Mouse (Mus musculus) G1E (cell line): ENCODE results near the gene Sv2c. TPM values are rescaled to one million over a fixed set of nuclear protein-coding genes. Genes with fewer than 3 reads are reported as not detected.

Experiments
- ATAC-seq: 2 replicates; pipeline ENCODE4 v1.8.0; 2016; ENCODE audit warnings: mild to moderate bottlenecking; ENCODE audit not compliant: insufficient number of reproducible peaks, poor library complexity, low FRiP score, severe bottlenecking; ENCODE audit errors: extremely low read depth
- DNase-seq: peaks from one replicate; pipeline ENCODE4 v3.0.0; 2012; ENCODE audit warnings: low spot score
- H3K27me3 ChIP-seq: 2 replicates; pipeline ENCODE4 v1.6.1; 2012; ENCODE audit warnings: mild to moderate bottlenecking, low read length, inconsistent platforms; ENCODE audit not compliant: insufficient read depth
- H3K36me3 ChIP-seq: replicated peaks from 2 replicates; pipeline ENCODE3; 2012; ENCODE audit warnings: mild to moderate bottlenecking, inconsistent platforms
- H3K4me1 ChIP-seq: 2 replicates; pipeline ENCODE4 v1.6.1; 2012; ENCODE audit warnings: low read depth, low read length, inconsistent platforms, mixed read lengths; ENCODE audit not compliant: insufficient read depth
- H3K4me3 ChIP-seq: 2 replicates; pipeline ENCODE4 v1.5.1; 2012; ENCODE audit warnings: low read depth, mild to moderate bottlenecking, inconsistent platforms, low read length, moderate library complexity, mixed read lengths
- H3K9me3 ChIP-seq: replicated peaks from 2 replicates; pipeline ENCODE4 v1.6.1; 2012; ENCODE audit warnings: inconsistent platforms
- CTCF ChIP-seq: IDR thresholded peaks from 2 replicates; pipeline ENCODE4 v1.5.1; 2012; ENCODE audit warnings: low read depth, low read length, inconsistent platforms, mixed read lengths
- GATA1 ChIP-seq: IDR thresholded peaks from 2 replicates; pipeline ENCODE4 v1.6.1; 2012; ENCODE audit warnings: borderline replicate concordance, low read length, inconsistent platforms, mixed read lengths
- GATA2 ChIP-seq: IDR thresholded peaks from 2 replicates; pipeline ENCODE4 v1.6.1; 2012; ENCODE audit warnings: low read depth, low read length, inconsistent platforms, borderline replicate concordance
- POLR2AphosphoS5 ChIP-seq: IDR thresholded peaks from 2 replicates; pipeline ENCODE4 v1.6.1; 2012; ENCODE audit warnings: low read depth, low read length, inconsistent platforms; ENCODE audit not compliant: insufficient replicate concordance
- TAL1 ChIP-seq: conservative IDR thresholded peaks from 2 replicates; pipeline ENCODE4 v1.6.1; 2012; ENCODE audit warnings: low read depth, low read length, inconsistent platforms, mixed read lengths
- polyA plus RNA-seq: library from polyadenylated mRNA; stranded (reverse); fragments of >175 nt; gene quantifications from 2 replicates; pipeline ENCODE4 v1.2.3, GENCODE M21; 2012
- total RNA-seq, 2 experiments: library from RNA; stranded (forward) in 1 of 2; stranded (reverse) in 1 of 2; fragments of 200-1000 nt in 1 of 2; fragments of >200 nt in 1 of 2; fragmentation: Nextera tagmentation in 1 of 2; gene quantifications; 2 replicates each; pipeline ENCODE4 v1.2.3; 2014 to 2017

The Sv2c gene
- total and polyA plus RNA-seq, 3 experiments: 0.02 to 0.49 (median 0.45) TPM

- peaks cover 14% of the 10 kb centered on the region; the same call in 1 of the 2 replicates for H3K27me3 ChIP-seq
- no peaks in the 10 kb centered on the region for H3K36me3 ChIP-seq
- H3K4me1 ChIP-seq: peaks cover 6% of the 10 kb centered on the region
- TF ChIP-seq POLR2AphosphoS5 (no peak), CTCF (no peak), GATA1 (no peak), TAL1 (no peak), GATA2 (no peak)
- ATAC-seq (no peak), DNase-seq (no peak)
- H3K9me3 ChIP-seq: peaks cover 7% of the 10 kb centered on the region
- H3K4me3 ChIP-seq: no peak overlapping the region
These were observed 209.8 kb downstream of the Sv2c start for GRCm38 (mm10) chr13:95922626-95923025.

GRCm38 (mm10) chr13:95918624-95919284 lies 213.6 kb downstream of the Sv2c start:
- Histone ChIP-seq H3K4me3 (no peak overlapping the region), H3K27me3 (no peaks in the 10 kb centered on the region), H3K36me3 (no peaks in the 10 kb centered on the region), H3K4me1 (peaks cover 6% of the 10 kb centered on the region), H3K9me3 (peaks cover 14% of the 10 kb centered on the region)
- TF ChIP-seq CTCF (no peak), GATA2 (no peak), TAL1 (no peak), POLR2AphosphoS5 (no peak), GATA1 (no peak)
- DNase-seq (no peak), ATAC-seq (no peak)

DNA sequence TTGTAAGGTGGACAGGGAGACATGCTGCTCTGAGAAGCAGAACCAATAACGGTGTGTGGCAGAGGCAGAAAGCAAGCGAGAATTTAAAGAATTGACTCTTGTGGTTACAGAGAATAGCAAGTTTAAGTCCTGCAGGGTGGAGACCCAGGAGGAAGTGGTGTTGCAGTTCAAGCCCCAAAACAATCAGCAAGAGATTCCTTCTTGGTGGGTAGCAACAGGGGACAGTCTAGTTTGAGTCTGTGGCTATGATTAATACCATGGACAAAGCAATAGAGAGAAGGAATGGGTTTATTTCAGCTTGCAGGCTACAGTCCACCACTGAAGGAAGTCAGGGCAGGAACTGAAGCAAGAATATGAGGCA lies 219.4 kb downstream of the Sv2c start:
- H3K4me3 ChIP-seq: no peak overlapping the region
- TF ChIP-seq GATA2 (no peak), TAL1 (no peak)
- peaks cover 29% of the 10 kb centered on the region for H3K27me3 ChIP-seq
- DNase-seq: no peak
- no peak for ATAC-seq
- H3K4me1 ChIP-seq: no peaks in the 10 kb centered on the region; the same call in 1 of the 2 replicates
- H3K9me3 ChIP-seq: 0 out of 2 replicates have a peak, but pooled peaks cover 7% of the 10 kb centered on the region
- H3K36me3 ChIP-seq: no peaks in the 10 kb centered on the region

GRCm38 (mm10) chr13:95912157-95913045 lies 220.0 kb downstream of the Sv2c start:
- TF ChIP-seq GATA2 (no peak), GATA1 (no peak), POLR2AphosphoS5 (no peak), CTCF (no peak), TAL1 (no peak)
- no peak overlapping the region for H3K4me3 ChIP-seq
- 0 out of 2 replicates have a peak, but pooled peaks cover 7% of the 10 kb centered on the region for H3K9me3 ChIP-seq
- ATAC-seq: no peak
- H3K36me3 ChIP-seq: no peaks in the 10 kb centered on the region
- no peaks in the 10 kb centered on the region for H3K4me1 ChIP-seq
- DNase-seq: no peak
- H3K27me3 ChIP-seq: peaks cover 33% of the 10 kb centered on the region

DNA sequence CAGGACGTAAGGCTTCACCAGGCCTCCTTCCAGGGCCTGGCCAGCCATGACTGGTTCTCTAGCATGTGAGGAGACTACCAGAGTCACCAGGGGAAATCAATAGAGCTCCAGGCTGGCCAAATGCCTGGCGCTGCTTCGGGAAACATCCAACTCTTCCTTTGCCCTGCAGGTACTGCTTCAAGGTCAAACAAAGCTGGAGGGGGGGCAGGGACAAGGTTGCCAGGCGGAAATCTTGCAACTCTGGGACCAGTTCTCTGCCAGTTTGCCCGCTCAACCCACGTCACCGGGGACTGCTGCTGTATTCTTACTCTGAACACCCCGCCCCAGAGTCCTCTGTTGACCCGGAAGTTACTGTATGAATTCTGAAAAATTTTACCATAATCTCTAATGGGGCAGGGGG lies 222.1 kb downstream of the Sv2c start:
- no peak for DNase-seq
- ATAC-seq: no peak
- Histone ChIP-seq H3K9me3 (no peaks in the 10 kb centered on the region), H3K4me1 (no peaks in the 10 kb centered on the region), H3K4me3 (no peak overlapping the region), H3K27me3 (peaks cover 33% of the 10 kb centered on the region), H3K36me3 (no peaks in the 10 kb centered on the region)
- TF ChIP-seq POLR2AphosphoS5: no peak
- no peak for TF ChIP-seq GATA2
- TF ChIP-seq GATA1: no peak
- no peak for TF ChIP-seq TAL1
- TF ChIP-seq CTCF: no peak

DNA sequence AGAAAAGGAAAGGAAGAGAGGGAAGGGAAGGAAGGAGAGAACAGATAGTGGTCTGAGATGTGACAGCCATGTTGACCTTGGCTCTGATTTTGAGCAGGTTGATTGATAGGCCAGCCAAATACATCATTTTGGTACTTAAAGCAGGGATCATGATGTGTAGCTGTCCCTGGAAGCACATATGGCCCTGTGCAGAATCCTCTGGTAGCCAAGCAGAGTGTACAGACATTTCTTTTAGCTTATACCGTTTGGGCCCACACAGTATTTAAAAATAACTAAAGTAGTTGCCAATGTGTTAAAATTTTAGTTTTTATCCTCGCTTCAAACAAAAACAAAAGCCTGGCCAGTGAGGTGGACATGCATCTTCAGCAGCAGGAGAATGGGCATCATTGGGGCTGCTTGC lies 223.1 kb downstream of the Sv2c start:
- DNase-seq (no peak), ATAC-seq (no peak)
- H3K4me1 ChIP-seq: no peaks in the 10 kb centered on the region
- no peaks in the 10 kb centered on the region for H3K9me3 ChIP-seq
- TF ChIP-seq GATA2 (no peak), POLR2AphosphoS5 (no peak), GATA1 (no peak), TAL1 (no peak), CTCF (no peak)
- no peaks in the 10 kb centered on the region for H3K36me3 ChIP-seq
- no peak overlapping the region for H3K4me3 ChIP-seq
- H3K27me3 ChIP-seq: peaks cover 33% of the 10 kb centered on the region

Other genes starting within 250 kb of the Sv2c start
- gene Iqgap2, start 240.7 kb downstream of the Sv2c start, total RNA-seq (2014; fragmentation: Nextera tagmentation): 14.3 and 14.5 TPM in 2 replicates
- 5.8 and 6.6 TPM in 2 replicates for gene Iqgap2, start 240.7 kb downstream of the Sv2c start, total RNA-seq (2017)
- 2.2 and 3.0 TPM in 2 replicates for gene Iqgap2, start 240.7 kb downstream of the Sv2c start, polyA plus RNA-seq
- 11.8 and 17.3 TPM in 2 replicates for gene Gm20075, start 51.2 kb downstream of the Sv2c start, total RNA-seq (2014; fragmentation: Nextera tagmentation)
- 24.9 and 26.9 TPM in 2 replicates for gene Gm20075, start 51.2 kb downstream of the Sv2c start, total RNA-seq (2017)
- 0.34 and 0.39 TPM in 2 replicates for gene Gm20075, start 51.2 kb downstream of the Sv2c start, polyA plus RNA-seq
- gene Gm17190, start 50.5 kb downstream of the Sv2c start, total RNA-seq (2014; fragmentation: Nextera tagmentation): not detected in 2 replicates
- gene Gm17190, start 50.5 kb downstream of the Sv2c start, total RNA-seq (2017): 0.11 TPM in 1 of 2 replicates, not detected in the other
- gene Gm17190, start 50.5 kb downstream of the Sv2c start, polyA plus RNA-seq: not detected in 2 replicates